Mouse (Mus musculus) olfactory bulb, adult 2 months (tissue): Measurements from ENCODE around the gene Ctrb1. TPM values are rescaled to one million over a fixed set of nuclear protein-coding genes. Genes with fewer than 3 reads are reported as not detected.

Experiments used
- H3K27ac ChIP-seq: fragments of 200-500 bp; 2 replicates; pipeline ENCODE4 v1.5.1; 2012; ENCODE audit warnings: low read depth, low read length; ENCODE audit not compliant: insufficient read depth
- H3K4me1 ChIP-seq: fragments of 200-500 bp; 2 replicates; pipeline ENCODE4 v1.6.1; 2012; ENCODE audit warnings: low read length; ENCODE audit not compliant: control insufficient read depth, insufficient read depth
- H3K4me3 ChIP-seq: fragments of 200-500 bp; 2 replicates; pipeline ENCODE4 v1.5.1; 2012; ENCODE audit warnings: mild to moderate bottlenecking, low read depth, low read length, moderate library complexity; ENCODE audit not compliant: insufficient read depth
- CTCF ChIP-seq: fragments of 200-500 bp; IDR thresholded peaks from 2 replicates; pipeline ENCODE4 v1.5.1; 2012; ENCODE audit warnings: low read depth, mild to moderate bottlenecking, low read length, moderate library complexity; ENCODE audit not compliant: insufficient read depth
- POLR2A ChIP-seq: fragments of 200-500 bp; IDR thresholded peaks from 2 replicates; pipeline ENCODE4 v1.6.1; 2012; ENCODE audit warnings: mild to moderate bottlenecking, low read depth, low read length, moderate library complexity; ENCODE audit not compliant: insufficient read depth
- WGBS: fragments of 180-500 bp; shearing (Covaris S2); methylation state at CpG from one replicate; pipeline ENCODE4 v1.1.7; 2018; 5-methylcytosine and 5-hydroxymethylcytosine counted together
- polyA plus RNA-seq: library from polyadenylated mRNA; stranded (reverse); fragments of >200 nt; gene quantifications from 2 replicates; pipeline ENCODE4 v1.2.4, GENCODE M21; 2012; ENCODE audit warnings: low replicate concordance; ENCODE audit not compliant: missing spikeins, insufficient read depth, insufficient read length

The Ctrb1 gene
- not detected in 2 replicates for polyA plus RNA-seq

- no peak for TF ChIP-seq CTCF
- no peak for TF ChIP-seq POLR2A
- 87% methylated on average over 2 of the region's 2 CpGs for WGBS
These were observed at the start of gene Ctrb1 for GRCm38 (mm10) chr8:111690960-111691445. TSS of gene Ctrb1 (minus strand) at chr8:111691010.

GRCm38 (mm10) chr8:111740301-111740711, 49.5 kb upstream of the Ctrb1 start:
- TF ChIP-seq POLR2A (no peak), CTCF (no peak)
- Histone ChIP-seq H3K4me1 (peaks cover 59% of the 10 kb centered on the region), H3K4me3 (no peak overlapping the region), H3K27ac (no peak overlapping the region)
- 81% methylated on average over 7 of the region's 7 CpGs for WGBS

More at GRCm38 (mm10) chr8:111690960-111691445, at the start of gene Ctrb1:
- Histone ChIP-seq H3K27ac (no peak within 1 kb of the TSS), H3K4me1 (no peaks in the 10 kb centered on the region), H3K4me3 (no peak within 1 kb of the TSS)

- H3K27ac ChIP-seq, result no peak overlapping the region
- TF ChIP-seq CTCF (no peak), POLR2A (no peak)
- WGBS, result 80% methylated on average over 7 of the region's 7 CpGs
- H3K4me3 ChIP-seq, result no peak overlapping the region
- H3K4me1 ChIP-seq, result peaks cover 59% of the 10 kb centered on the region
These were observed 48.8 kb upstream of the Ctrb1 start for GRCm38 (mm10) chr8:111739604-111740003.

- Histone ChIP-seq H3K27ac (no peak overlapping the region), H3K4me1 (peaks cover 54% of the 10 kb centered on the region), H3K4me3 (no peak overlapping the region)
- no peak for TF ChIP-seq POLR2A
- TF ChIP-seq CTCF, result no peak
- 82% methylated on average over 6 of the region's 6 CpGs for WGBS
These were observed 48.1 kb upstream of the Ctrb1 start for GRCm38 (mm10) chr8:111738867-111739266.

- Histone ChIP-seq H3K4me1 (peaks cover 39% of the 10 kb centered on the region), H3K4me3 (no peak overlapping the region), H3K27ac (no peak overlapping the region)
- 51% methylated on average over 7 of the region's 7 CpGs for WGBS
- TF ChIP-seq POLR2A (no peak), CTCF (no peak)
These were observed 45.5 kb upstream of the Ctrb1 start for GRCm38 (mm10) chr8:111736321-111736720.

GRCm38 (mm10) chr8:111735791-111736190, 45.0 kb upstream of the Ctrb1 start:
- WGBS, result 89% methylated on average over 4 of the region's 4 CpGs
- H3K27ac ChIP-seq, result no peak overlapping the region
- peaks cover 40% of the 10 kb centered on the region for H3K4me1 ChIP-seq
- TF ChIP-seq POLR2A (no peak), CTCF (no peak)
- H3K4me3 ChIP-seq, result no peak overlapping the region

GRCm38 (mm10) chr8:111735335-111735761, 44.5 kb upstream of the Ctrb1 start:
- Histone ChIP-seq H3K27ac (no peak overlapping the region), H3K4me1 (peaks cover 38% of the 10 kb centered on the region), H3K4me3 (no peak overlapping the region)
- TF ChIP-seq CTCF (no peak), POLR2A (no peak)
- WGBS, result 90% methylated on average over 8 of the region's 8 CpGs

- peaks cover 29% of the 10 kb centered on the region for H3K4me1 ChIP-seq
- no peak overlapping the region for H3K27ac ChIP-seq
- WGBS, result 62% methylated on average over 6 of the region's 6 CpGs
- no peak overlapping the region for H3K4me3 ChIP-seq
- TF ChIP-seq CTCF (no peak), POLR2A (no peak)
These were observed 43.6 kb upstream of the Ctrb1 start for GRCm38 (mm10) chr8:111734244-111734960.

GRCm38 (mm10) chr8:111733581-111734243, 42.9 kb upstream of the Ctrb1 start:
- Histone ChIP-seq H3K4me1 (peaks cover 27% of the 10 kb centered on the region), H3K4me3 (no peak overlapping the region), H3K27ac (no peak overlapping the region)
- TF ChIP-seq POLR2A (no peak), CTCF (no peak)
- WGBS, result 35% methylated on average over 5 of the region's 5 CpGs
